Mouse (Mus musculus): ENCODE measurements around the gene Gpr83. TPM values are rescaled to one million over a fixed set of nuclear protein-coding genes. Genes with fewer than 3 reads are reported as not detected.

Gpr83 gene
- polyA plus RNA-seq, 1 experiment from 2014 or later: 1.7 TPM

DNA sequence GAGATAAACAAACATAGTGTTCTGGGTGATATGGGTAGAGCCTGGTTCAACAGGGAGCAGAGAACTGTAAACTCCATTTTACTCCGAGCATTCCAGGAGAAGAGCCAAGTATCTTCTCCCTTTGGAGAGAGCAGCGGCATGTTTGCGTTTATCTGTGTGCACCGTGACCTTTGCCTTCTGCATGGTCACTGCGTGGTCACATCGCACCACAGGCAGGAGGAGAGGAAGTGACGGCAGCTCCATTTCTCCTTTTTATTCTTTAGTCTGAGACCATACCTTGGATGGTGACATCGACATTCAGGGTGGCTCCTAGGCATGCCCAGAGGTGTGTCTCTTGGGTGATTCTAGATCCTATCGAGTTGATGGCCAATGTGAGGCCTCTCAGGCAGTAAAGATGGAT lies 33.4 kb downstream of the Gpr83 start:
- peaks cover 7% of the 10 kb centered on the region for H3K4me1 ChIP-seq (ENCODE audit: control insufficient read depth, insufficient read depth, low read depth, low read length)
- no peak overlapping the region for H3K4me2 ChIP-seq (ENCODE audit: low read length)
- no peaks in the 10 kb centered on the region for H3K9me3 ChIP-seq (ENCODE audit: control insufficient read depth, low read length)
- 90% methylated on average over 9 of the region's 9 CpGs for WGBS
- no peak for ATAC-seq
- no peak overlapping the region for H3K9ac ChIP-seq (ENCODE audit: low read depth, low read length)
- H3K4me3 ChIP-seq (ENCODE audit: low read length): no peak overlapping the region
- H3K27ac ChIP-seq (ENCODE audit: low read depth, low read length): no peak overlapping the region
- no peaks in the 10 kb centered on the region for H3K36me3 ChIP-seq (ENCODE audit: control insufficient read depth, insufficient read depth, low read length)
- H3K27me3 ChIP-seq (replicated peaks; ENCODE audit: control insufficient read depth, insufficient read depth, low read length): no peaks in the 10 kb centered on the region

DNA sequence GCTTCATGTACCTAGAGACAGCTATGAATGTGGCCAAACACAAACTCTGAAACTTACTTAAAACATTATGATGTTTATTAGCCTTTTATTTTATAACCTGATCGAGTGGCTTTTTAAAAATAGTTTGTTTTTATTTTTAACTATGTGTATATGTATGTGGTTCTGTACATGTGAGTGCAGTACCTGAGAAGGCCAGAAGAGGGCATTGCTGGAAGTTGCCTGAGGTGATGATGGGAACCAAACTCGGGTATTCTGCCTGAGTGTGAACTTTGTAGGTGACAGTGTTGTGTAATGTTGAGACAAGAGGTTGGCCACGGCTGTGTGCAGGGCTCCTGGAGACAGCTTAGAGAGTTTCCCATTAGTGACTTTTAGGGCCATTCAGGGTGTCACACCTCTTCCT lies 34.6 kb downstream of the Gpr83 start:
- 87% methylated on average over 3 of the region's 3 CpGs for WGBS
- no peak overlapping the region for H3K4me3 ChIP-seq (ENCODE audit: low read length)
- no peak for ATAC-seq
- no peaks in the 10 kb centered on the region for H3K9me3 ChIP-seq (ENCODE audit: control insufficient read depth, low read length)
- H3K27ac ChIP-seq (ENCODE audit: low read depth, low read length): no peak overlapping the region
- no peak overlapping the region for H3K4me2 ChIP-seq (ENCODE audit: low read length)
- H3K9ac ChIP-seq (ENCODE audit: low read depth, low read length): no peak overlapping the region
- H3K4me1 ChIP-seq (ENCODE audit: control insufficient read depth, insufficient read depth, low read depth, low read length): peaks cover 7% of the 10 kb centered on the region
- H3K36me3 ChIP-seq (ENCODE audit: control insufficient read depth, insufficient read depth, low read length): no peaks in the 10 kb centered on the region
- no peaks in the 10 kb centered on the region for H3K27me3 ChIP-seq (replicated peaks; ENCODE audit: control insufficient read depth, insufficient read depth, low read length)

DNA sequence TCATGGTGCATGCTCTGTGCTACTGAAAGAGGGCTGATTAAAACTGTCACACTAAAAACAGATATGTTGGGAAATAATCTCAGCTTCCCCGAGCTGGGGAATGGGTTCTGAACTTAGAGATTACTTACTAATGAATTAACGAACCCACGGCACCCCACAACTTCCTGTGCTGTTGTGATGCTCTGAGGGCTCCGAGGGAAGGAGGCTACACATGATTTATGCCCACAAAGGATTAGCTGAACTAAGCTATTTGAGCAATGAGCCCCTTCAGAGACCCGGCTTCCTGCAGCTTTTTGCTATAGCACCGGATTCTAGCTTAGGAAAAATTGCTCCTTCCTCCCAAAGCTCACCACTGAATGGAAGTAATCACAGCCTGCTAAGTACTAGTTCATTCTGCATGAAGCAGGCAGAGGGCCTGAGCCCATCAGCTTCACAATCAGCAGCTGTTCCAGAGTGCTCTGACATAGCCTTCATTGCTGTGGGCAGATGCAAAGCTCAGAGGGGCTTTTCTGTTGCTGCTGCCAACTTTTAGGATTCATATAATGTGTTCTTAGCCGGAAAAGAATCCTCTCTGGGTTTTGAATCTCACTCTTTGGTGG lies 35.3 kb downstream of the Gpr83 start:
- H3K4me3 ChIP-seq (ENCODE audit: low read length): no peak overlapping the region
- H3K4me2 ChIP-seq (ENCODE audit: low read length): no peak overlapping the region
- ATAC-seq: peak; percentile 77
- 46% methylated on average over 7 of the region's 7 CpGs for WGBS
- peaks cover 7% of the 10 kb centered on the region for H3K4me1 ChIP-seq (ENCODE audit: control insufficient read depth, insufficient read depth, low read depth, low read length)
- no peaks in the 10 kb centered on the region for H3K36me3 ChIP-seq (ENCODE audit: control insufficient read depth, insufficient read depth, low read length)
- H3K27ac ChIP-seq (ENCODE audit: low read depth, low read length): no peak overlapping the region
- H3K27me3 ChIP-seq (replicated peaks; ENCODE audit: control insufficient read depth, insufficient read depth, low read length): no peaks in the 10 kb centered on the region
- H3K9me3 ChIP-seq (ENCODE audit: control insufficient read depth, low read length): no peaks in the 10 kb centered on the region
- no peak overlapping the region for H3K9ac ChIP-seq (ENCODE audit: low read depth, low read length)

DNA sequence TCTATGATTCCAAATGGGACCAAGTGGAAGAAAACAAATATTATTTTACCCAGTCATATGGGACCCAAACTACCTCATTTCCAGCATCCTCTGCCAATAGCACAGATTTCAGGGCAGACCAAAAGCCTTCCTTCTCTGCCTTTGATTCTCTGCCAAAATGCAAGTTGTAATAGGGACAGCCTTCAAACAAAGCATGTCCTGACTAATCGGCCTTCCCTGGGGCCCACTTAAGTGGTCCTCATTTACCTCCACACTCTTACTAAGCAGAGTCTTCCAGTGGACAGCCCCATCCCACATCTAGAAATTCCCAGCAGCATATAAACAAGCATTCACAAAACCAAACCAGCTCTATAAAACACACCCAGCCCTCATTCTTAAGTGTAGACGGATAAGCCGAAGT lies 37.1 kb downstream of the Gpr83 start:
- H3K4me2 ChIP-seq (ENCODE audit: low read length): no peak overlapping the region
- H3K9ac ChIP-seq (ENCODE audit: low read depth, low read length): no peak overlapping the region
- H3K27ac ChIP-seq (ENCODE audit: low read depth, low read length): no peak overlapping the region
- ATAC-seq: no peak
- no peaks in the 10 kb centered on the region for H3K36me3 ChIP-seq (ENCODE audit: control insufficient read depth, insufficient read depth, low read length)
- no peaks in the 10 kb centered on the region for H3K9me3 ChIP-seq (ENCODE audit: control insufficient read depth, low read length)
- 61% methylated on average over 3 of the region's 3 CpGs for WGBS
- H3K4me3 ChIP-seq (ENCODE audit: low read length): no peak overlapping the region
- peaks cover 4% of the 10 kb centered on the region for H3K4me1 ChIP-seq (ENCODE audit: control insufficient read depth, insufficient read depth, low read depth, low read length)
- H3K27me3 ChIP-seq (replicated peaks; ENCODE audit: control insufficient read depth, insufficient read depth, low read length): no peaks in the 10 kb centered on the region

GRCm38 (mm10) chr9:14901757-14902156 lies 41.7 kb downstream of the Gpr83 start:
- peaks cover 4% of the 10 kb centered on the region; the same call in 1 of the 2 replicates for H3K4me1 ChIP-seq (ENCODE audit: control insufficient read depth, insufficient read depth, low read depth, low read length)
- H3K36me3 ChIP-seq (ENCODE audit: control insufficient read depth, insufficient read depth, low read length): no peaks in the 10 kb centered on the region
- WGBS: 77% methylated on average over 7 of the region's 7 CpGs
- H3K9me3 ChIP-seq (ENCODE audit: control insufficient read depth, low read length): no peaks in the 10 kb centered on the region
- ATAC-seq: no peak
- no peaks in the 10 kb centered on the region for H3K27me3 ChIP-seq (replicated peaks; ENCODE audit: control insufficient read depth, insufficient read depth, low read length)
- no peak overlapping the region for H3K4me2 ChIP-seq (ENCODE audit: low read length)
- no peak overlapping the region for H3K9ac ChIP-seq (ENCODE audit: low read depth, low read length)
- H3K4me3 ChIP-seq (ENCODE audit: low read length): no peak overlapping the region
- H3K27ac ChIP-seq (ENCODE audit: low read depth, low read length): no peak overlapping the region

DNA sequence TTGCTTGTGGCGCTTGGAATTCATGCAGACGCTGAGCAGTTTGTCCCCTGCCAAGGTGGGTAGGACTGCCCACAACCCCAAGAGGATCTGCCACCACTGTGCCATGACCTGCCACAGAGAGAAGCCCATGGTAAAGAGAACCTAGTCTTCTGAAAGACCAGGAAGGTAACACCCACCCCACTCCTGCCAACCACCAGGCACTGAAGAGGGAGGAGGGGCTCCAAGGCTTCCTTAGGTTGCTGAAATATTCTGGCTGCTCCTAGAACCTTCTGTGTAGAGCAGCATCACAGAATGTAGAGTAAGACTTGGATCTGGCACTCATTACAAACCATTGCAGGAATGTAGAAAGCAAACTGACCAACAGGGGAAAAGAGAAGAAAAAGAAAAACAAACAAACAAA lies 42.4 kb downstream of the Gpr83 start:
- no peak for ATAC-seq
- Histone ChIP-seq H3K4me3 (ENCODE audit: low read length) (no peak overlapping the region), H3K4me1 (ENCODE audit: control insufficient read depth, insufficient read depth, low read depth, low read length) (peaks cover 2% of the 10 kb centered on the region; the same call in 1 of the 2 replicates), H3K36me3 (ENCODE audit: control insufficient read depth, insufficient read depth, low read length) (no peaks in the 10 kb centered on the region), H3K9me3 (ENCODE audit: control insufficient read depth, low read length) (no peaks in the 10 kb centered on the region), H3K27ac (ENCODE audit: low read depth, low read length) (no peak overlapping the region), H3K9ac (ENCODE audit: low read depth, low read length) (no peak overlapping the region), H3K4me2 (ENCODE audit: low read length) (no peak overlapping the region), H3K27me3 (replicated peaks; ENCODE audit: control insufficient read depth, insufficient read depth, low read length) (no peaks in the 10 kb centered on the region)
- whole genome bisulfite sequencing: 97% methylated on average over 2 of the region's 2 CpGs

DNA sequence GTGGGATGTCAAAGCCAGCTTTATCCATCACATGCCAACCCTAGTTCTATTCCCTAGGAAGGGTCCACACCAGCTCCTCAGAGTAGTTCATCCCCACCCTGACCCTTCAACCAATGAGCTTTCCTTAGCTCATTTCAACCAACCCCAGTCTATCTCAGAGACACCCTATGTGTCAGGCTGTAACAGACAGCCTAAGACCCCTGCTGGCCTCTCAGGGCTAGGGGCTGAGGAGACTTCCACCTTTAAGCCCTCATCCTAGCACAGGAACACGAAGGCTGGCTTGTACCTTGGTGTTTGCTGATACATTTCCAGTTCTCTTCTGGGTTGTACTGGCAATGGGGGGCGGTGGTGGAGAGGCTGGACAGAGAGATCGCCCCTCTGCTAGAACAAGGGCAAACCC lies 43.0 kb downstream of the Gpr83 start:
- Histone ChIP-seq H3K27ac (ENCODE audit: low read depth, low read length) (no peak overlapping the region), H3K27me3 (replicated peaks; ENCODE audit: control insufficient read depth, insufficient read depth, low read length) (no peaks in the 10 kb centered on the region), H3K4me1 (ENCODE audit: control insufficient read depth, insufficient read depth, low read depth, low read length) (peaks cover 2% of the 10 kb centered on the region; the same call in 1 of the 2 replicates), H3K9ac (ENCODE audit: low read depth, low read length) (no peak overlapping the region), H3K4me2 (ENCODE audit: low read length) (no peak overlapping the region), H3K36me3 (ENCODE audit: control insufficient read depth, insufficient read depth, low read length) (no peaks in the 10 kb centered on the region), H3K4me3 (ENCODE audit: low read length) (no peak overlapping the region), H3K9me3 (ENCODE audit: control insufficient read depth, low read length) (no peaks in the 10 kb centered on the region)
- 90% methylated on average over 3 of the region's 3 CpGs for WGBS
- no peak for ATAC-seq

GRCm38 (mm10) chr9:14903581-14904378 lies 43.8 kb downstream of the Gpr83 start, which contains the start of gene Izumo1r:
TSS of gene Izumo1r (minus strand) at chr9:14903949.
- Histone ChIP-seq H3K4me3 (ENCODE audit: low read length) (no peak within 1 kb of the TSS), H3K9ac (ENCODE audit: low read depth, low read length) (no peak within 1 kb of the TSS), H3K27me3 (replicated peaks; ENCODE audit: control insufficient read depth, insufficient read depth, low read length) (no peaks in the 10 kb centered on the region), H3K9me3 (ENCODE audit: control insufficient read depth, low read length) (no peaks in the 10 kb centered on the region), H3K27ac (ENCODE audit: low read depth, low read length) (no peak within 1 kb of the TSS), H3K4me1 (ENCODE audit: control insufficient read depth, insufficient read depth, low read depth, low read length) (peaks cover 2% of the 10 kb centered on the region; the same call in 1 of the 2 replicates), H3K36me3 (ENCODE audit: control insufficient read depth, insufficient read depth, low read length) (no peaks in the 10 kb centered on the region), H3K4me2 (ENCODE audit: low read length) (no peak within 1 kb of the TSS)
- 34% methylated on average over 11 of the region's 11 CpGs for WGBS
- no peak for ATAC-seq

GRCm38 (mm10) chr9:14904741-14905475 lies 44.9 kb downstream of the Gpr83 start:
- Histone ChIP-seq H3K9ac (ENCODE audit: low read depth, low read length) (no peak overlapping the region), H3K27ac (ENCODE audit: low read depth, low read length) (no peak overlapping the region), H3K4me2 (ENCODE audit: low read length) (no peak overlapping the region), H3K36me3 (ENCODE audit: control insufficient read depth, insufficient read depth, low read length) (no peaks in the 10 kb centered on the region), H3K9me3 (ENCODE audit: control insufficient read depth, low read length) (no peaks in the 10 kb centered on the region), H3K4me1 (ENCODE audit: control insufficient read depth, insufficient read depth, low read depth, low read length) (peaks cover 3% of the 10 kb centered on the region), H3K27me3 (replicated peaks; ENCODE audit: control insufficient read depth, insufficient read depth, low read length) (no peaks in the 10 kb centered on the region), H3K4me3 (ENCODE audit: low read length) (no peak overlapping the region)
- WGBS: 52% methylated on average over 9 of the region's 9 CpGs
- no peak for ATAC-seq

Data from hindbrain, embryonic 16.5 days (tissue).